Mouse (Mus musculus) MEL (cell line): Measurements from ENCODE around the gene Kcp. TPM values are rescaled to one million over a fixed set of nuclear protein-coding genes. Genes with fewer than 3 reads are reported as not detected.

Source experiments
- DNase-seq: peaks from one replicate; pipeline ENCODE4 v3.0.0; 2011; ENCODE audit warnings: low read depth, low spot score
- H3K27ac ChIP-seq: 2 replicates; pipeline ENCODE4 v1.5.1; 2012; ENCODE audit warnings: low read depth, mild to moderate bottlenecking, control low read depth, low read length, moderate library complexity; ENCODE audit not compliant: control insufficient read depth
- H3K27me3 ChIP-seq, 2 experiments: fragments of 150-350 bp in 1 of 2; sonication (generic) in 1 of 2; 2 replicates each; pipeline ENCODE4 v1.6.1; 2012; ENCODE audit warnings: low read length in 2 of 2, mild to moderate bottlenecking in 2 of 2, improper control_type of control experiment in 1 of 2, moderate library complexity in 1 of 2; ENCODE audit not compliant: insufficient read depth in 2 of 2, control insufficient read depth in 1 of 2
- H3K36me3 ChIP-seq, 2 experiments: 2 replicates each; pipeline ENCODE4 v1.6.1; 2012 to 2014; ENCODE audit warnings: low read length in 2 of 2, improper control_type of control experiment in 1 of 2, inconsistent platforms in 1 of 2, mild to moderate bottlenecking in 1 of 2; ENCODE audit not compliant: insufficient read depth in 2 of 2, control insufficient read depth in 1 of 2
- H3K4me1 ChIP-seq, 2 experiments: fragments of 150-350 bp in 1 of 2; sonication (generic) in 1 of 2; 2 replicates each; pipeline ENCODE4 v1.6.1; 2012; ENCODE audit warnings: low read length in 2 of 2, improper control_type of control experiment in 1 of 2, mild to moderate bottlenecking in 1 of 2; ENCODE audit not compliant: insufficient read depth in 2 of 2, control insufficient read depth in 1 of 2
- H3K4me3 ChIP-seq, 2 experiments: fragments of 150-350 bp in 1 of 2; sonication (generic) in 1 of 2; 2 replicates each; pipeline ENCODE4 v1.5.1; 2012; ENCODE audit warnings: low read depth in 2 of 2, low read length in 2 of 2, mild to moderate bottlenecking in 2 of 2, moderate library complexity in 2 of 2, control low read depth in 1 of 2, improper control_type of control experiment in 1 of 2; ENCODE audit not compliant: control insufficient read depth in 1 of 2, insufficient read depth in 1 of 2
- H3K79me2 ChIP-seq: 2 replicates; pipeline ENCODE4 v1.6.1; 2012; ENCODE audit warnings: mild to moderate bottlenecking, low read length, moderate library complexity; ENCODE audit not compliant: control insufficient read depth, poor library complexity, insufficient read depth
- H3K9ac ChIP-seq: 2 replicates; pipeline ENCODE4 v1.6.1; 2012; ENCODE audit warnings: low read depth, mild to moderate bottlenecking, control low read depth, low read length, moderate library complexity; ENCODE audit not compliant: control insufficient read depth, poor library complexity, severe bottlenecking
- H3K9me3 ChIP-seq: fragments of 150-350 bp; sonication (generic); replicated peaks from 2 replicates; pipeline ENCODE4 v1.6.1; 2012; ENCODE audit warnings: mild to moderate bottlenecking, low read length, improper control_type of control experiment, moderate library complexity; ENCODE audit not compliant: insufficient read depth
- BHLHE40 ChIP-seq: IDR thresholded peaks from 2 replicates; pipeline ENCODE4 v1.6.1; 2012; ENCODE audit warnings: low read depth, mild to moderate bottlenecking, inconsistent platforms, low read length, improper control_type of control experiment, borderline replicate concordance
- CTCF ChIP-seq, 3 experiments: IDR thresholded peaks in 2 of 3; conservative IDR thresholded peaks in 1 of 3; 2 replicates each; pipeline ENCODE4 v1.5.1; 2011 to 2012; ENCODE audit warnings: low read length in 3 of 3, low read depth in 2 of 3, mild to moderate bottlenecking in 2 of 3, improper control_type of control experiment in 1 of 3, inconsistent platforms in 1 of 3, mixed read lengths in 1 of 3, moderate library complexity in 1 of 3; ENCODE audit not compliant: control insufficient read depth in 1 of 3, insufficient read depth in 1 of 3, poor library complexity in 1 of 3, severe bottlenecking in 1 of 3
- E2F4 ChIP-seq: IDR thresholded peaks from 2 replicates; pipeline ENCODE4 v1.6.1; 2011; ENCODE audit warnings: low read depth, low read length, improper control_type of control experiment, borderline replicate concordance
- ELF1 ChIP-seq: IDR thresholded peaks from 2 replicates; pipeline ENCODE4 v1.6.1; 2014; ENCODE audit warnings: low read depth, mild to moderate bottlenecking, inconsistent platforms, low read length, improper control_type of control experiment, moderate library complexity
- ETS1 ChIP-seq: IDR thresholded peaks from 2 replicates; pipeline ENCODE4 v1.6.1; 2012; ENCODE audit warnings: low read depth, mild to moderate bottlenecking, inconsistent platforms, low read length, improper control_type of control experiment, moderate library complexity
- GATA1 ChIP-seq: IDR thresholded peaks from 2 replicates; pipeline ENCODE4 v1.6.1; 2011; ENCODE audit warnings: low read depth, low read length, improper control_type of control experiment
- JUND ChIP-seq: IDR thresholded peaks from 2 replicates; pipeline ENCODE4 v1.6.1; 2011; ENCODE audit warnings: low read depth, mild to moderate bottlenecking, improper control_type of control experiment, low read length
- MAFK ChIP-seq: IDR thresholded peaks from 2 replicates; pipeline ENCODE4 v1.6.1; 2011; ENCODE audit warnings: low read depth, mild to moderate bottlenecking, low read length, improper control_type of control experiment, borderline replicate concordance
- MAX ChIP-seq: IDR thresholded peaks from 2 replicates; pipeline ENCODE4 v1.6.1; 2011; ENCODE audit warnings: low read length, improper control_type of control experiment
- MAZ ChIP-seq: IDR thresholded peaks from 2 replicates; pipeline ENCODE4 v1.6.1; 2012; ENCODE audit warnings: low read depth, mild to moderate bottlenecking, inconsistent platforms, low read length, improper control_type of control experiment
- POLR2AphosphoS5 ChIP-seq: IDR thresholded peaks from 2 replicates; pipeline ENCODE4 v1.6.1; 2012; ENCODE audit warnings: low read depth, borderline replicate concordance, mild to moderate bottlenecking, inconsistent platforms, low read length, moderate library complexity, mixed read lengths
- RAD21 ChIP-seq: IDR thresholded peaks from 2 replicates; pipeline ENCODE4 v1.6.1; 2011; ENCODE audit warnings: mild to moderate bottlenecking, low read depth, low read length, improper control_type of control experiment
- RCOR1 ChIP-seq: IDR thresholded peaks from 2 replicates; pipeline ENCODE4 v1.6.1; 2012; ENCODE audit warnings: low read depth, mild to moderate bottlenecking, inconsistent platforms, low read length, improper control_type of control experiment
- SMC3 ChIP-seq: IDR thresholded peaks from 2 replicates; pipeline ENCODE4 v1.6.1; 2011; ENCODE audit warnings: low read depth, low read length, improper control_type of control experiment
- TAL1 ChIP-seq: IDR thresholded peaks from 2 replicates; pipeline ENCODE4 v1.6.1; 2012; ENCODE audit warnings: mild to moderate bottlenecking, inconsistent platforms, low read length, moderate library complexity, mixed read lengths
- USF1 ChIP-seq: IDR thresholded peaks from 2 replicates; pipeline ENCODE4 v1.6.1; 2014; ENCODE audit warnings: low read depth, mild to moderate bottlenecking, inconsistent platforms, low read length, improper control_type of control experiment, moderate library complexity
- ZMIZ1 ChIP-seq: IDR thresholded peaks from 2 replicates; pipeline ENCODE4 v1.6.1; 2012; ENCODE audit warnings: low read depth, mild to moderate bottlenecking, inconsistent platforms, low read length, improper control_type of control experiment, moderate library complexity
- polyA plus RNA-seq, 2 experiments: library from polyadenylated mRNA; stranded (reverse) in 1 of 2; unstranded in 1 of 2; fragments of >175 nt in 1 of 2; fragments of >200 nt in 1 of 2; gene quantifications; 2 replicates each; pipeline versions ENCODE4 v1.2.1 to v1.2.4; 2012; ENCODE audit warnings: low replicate concordance in 2 of 2, low read depth in 1 of 2; ENCODE audit not compliant: insufficient read length in 2 of 2, insufficient read depth in 1 of 2, missing spikeins in 1 of 2
- total RNA-seq: library from RNA; depleted of rRNA; stranded (reverse); fragments of 300-350 nt; gene quantifications from 2 replicates; pipeline ENCODE4 v1.2.3, GENCODE M21; 2012

Gene Kcp
- total and polyA plus RNA-seq, 3 experiments = 1.3 to 6.9 TPM; not detected in 1

DNA sequence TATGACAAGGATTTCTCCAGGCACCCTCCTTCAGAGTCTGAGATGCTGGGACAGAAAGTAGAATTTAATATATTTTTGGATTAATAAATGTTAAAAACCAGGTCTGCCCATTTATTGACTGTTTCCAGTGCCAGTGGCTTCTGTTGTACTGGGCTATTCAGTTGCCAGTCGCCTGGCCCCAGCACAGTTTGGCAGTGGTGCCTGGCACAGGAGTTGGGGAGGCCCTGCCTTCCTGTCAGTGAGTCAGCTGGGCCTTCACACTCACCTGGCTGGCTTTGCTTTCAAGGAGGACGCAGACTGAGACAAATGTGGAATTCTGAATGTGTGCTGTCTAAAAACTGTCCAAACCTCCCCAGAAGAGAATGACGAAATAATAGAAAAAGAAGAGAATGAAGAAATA, 29.5 kb upstream of the Kcp start:
- Histone ChIP-seq H3K4me3 (no peak overlapping the region), H3K9ac (no peak overlapping the region), H3K4me1 (no peaks in the 10 kb centered on the region), H3K27me3 (no peaks in the 10 kb centered on the region), H3K9me3 (no peaks in the 10 kb centered on the region), H3K36me3 (peaks cover 3 to 7% of the 10 kb centered on the region in 2 experiments), H3K27ac (no peak overlapping the region), H3K79me2 (no peaks in the 10 kb centered on the region)
- TF ChIP-seq ZMIZ1 (no peak), JUND (no peak), BHLHE40 (no peak), MAFK (no peak), RAD21 (no peak), E2F4 (no peak), CTCF (IDR thresholded peaks at IDR 0.05 in 2 of 3, conservative IDR thresholded peaks at IDR 0.05 in 1 of 3; ENCODE audit: control insufficient read depth in 1 of 3, insufficient read depth in 1 of 3, low read depth in 2 of 3, low read length in 3 of 3, poor library complexity in 1 of 3, severe bottlenecking in 1 of 3) (no peak), ETS1 (no peak), GATA1 (no peak), TAL1 (no peak)
- no peak for DNase-seq

DNA sequence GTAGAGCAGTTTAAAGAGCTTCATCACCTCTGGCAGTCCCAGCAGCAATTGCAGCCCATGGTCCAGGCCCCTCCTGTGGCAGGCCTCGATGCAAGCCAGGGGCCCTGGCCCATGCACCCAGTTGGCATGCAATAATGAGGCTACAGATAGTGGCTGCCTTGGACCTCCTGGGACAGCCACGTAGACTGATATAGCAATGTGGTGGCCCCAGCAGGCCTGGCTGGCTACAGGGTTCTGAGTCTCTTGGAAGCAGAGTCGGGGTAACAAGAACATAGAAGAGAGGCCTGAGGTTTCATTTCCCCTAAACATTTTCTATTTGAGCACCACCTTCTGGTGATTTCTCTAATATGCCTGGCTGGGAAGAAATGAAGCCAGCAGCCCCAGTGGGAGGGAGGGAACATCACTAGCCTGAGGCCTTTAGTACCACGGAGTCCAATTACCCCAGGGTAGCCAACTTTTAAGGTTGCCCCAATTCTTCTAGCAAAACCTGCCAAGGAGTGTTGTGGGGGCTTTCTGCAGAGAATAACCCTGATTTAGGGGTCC, 29.0 kb upstream of the Kcp start:
- Histone ChIP-seq H3K79me2 (no peaks in the 10 kb centered on the region), H3K9me3 (no peaks in the 10 kb centered on the region), H3K4me1 (no peaks in the 10 kb centered on the region), H3K27me3 (no peaks in the 10 kb centered on the region), H3K27ac (no peak overlapping the region), H3K9ac (no peak overlapping the region), H3K4me3 (no peak overlapping the region), H3K36me3 (peaks cover 0 to 7% of the 10 kb centered on the region in 2 experiments; a peak in 3 of 4 replicates)
- DNase-seq = peak; percentile 20
- TF ChIP-seq TAL1 (no peak), USF1 (no peak), CTCF (IDR thresholded peaks at IDR 0.05 in 2 of 3, conservative IDR thresholded peaks at IDR 0.05 in 1 of 3; ENCODE audit: control insufficient read depth in 1 of 3, insufficient read depth in 1 of 3, low read depth in 2 of 3, low read length in 3 of 3, poor library complexity in 1 of 3, severe bottlenecking in 1 of 3) (peak in 1 of 3 experiments; percentile 32; a peak in 2 of 6 replicates), SMC3 (peak; percentile 24), MAZ (no peak), ELF1 (no peak)

DNA sequence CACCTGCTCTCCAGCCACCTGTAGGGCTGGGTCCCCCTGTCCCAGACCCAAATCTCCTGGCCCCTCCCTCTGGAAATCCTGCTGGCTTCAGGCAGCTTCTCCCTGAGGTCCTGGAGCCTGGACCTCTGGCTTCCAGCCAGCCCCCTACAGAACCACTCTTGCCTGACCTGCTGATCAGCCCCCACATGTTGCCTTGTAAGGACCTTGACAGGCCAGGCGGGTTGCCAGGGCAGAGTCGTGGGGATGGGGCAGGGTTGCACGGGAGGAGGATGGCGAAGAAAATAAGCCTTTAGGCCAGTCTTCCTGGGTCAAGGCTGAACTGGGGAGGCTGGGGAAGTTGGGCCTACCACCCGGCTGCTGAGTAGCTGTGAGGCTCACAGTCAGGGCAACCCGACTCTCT, 27.6 kb upstream of the Kcp start:
- no peaks in the 10 kb centered on the region for H3K4me1 ChIP-seq
- H3K27ac ChIP-seq = no peak overlapping the region
- H3K27me3 ChIP-seq = no peaks in the 10 kb centered on the region
- TF ChIP-seq MAX (no peak), TAL1 (no peak), RCOR1 (no peak), BHLHE40 (no peak), POLR2AphosphoS5 (no peak), GATA1 (no peak), RAD21 (no peak)
- TF ChIP-seq, all 39 proteins: peak for 0
- Histone ChIP-seq H3K36me3 (peaks cover 0 to 7% of the 10 kb centered on the region in 2 experiments; a peak in 2 of 4 replicates), H3K9ac (no peak overlapping the region), H3K79me2 (no peaks in the 10 kb centered on the region), H3K4me3 (no peak overlapping the region), H3K9me3 (no peaks in the 10 kb centered on the region)
- DNase-seq = no peak
